Mouse (Mus musculus) heart, postnatal 25 days (tissue): ENCODE results near the gene Cfl1. TPM values are rescaled to one million over a fixed set of nuclear protein-coding genes. Genes with fewer than 3 reads are reported as not detected.
A peak's percentile ranks its signal among the peaks of the same experiment; 100 is the strongest.
"Not testable (repeated sequence)": the region's sequence is repeated elsewhere in the genome, so short reads cannot be mapped to it uniquely, and the experiment has no call there.

Source experiments
- DNase-seq: peaks from one replicate; pipeline ENCODE4 v3.0.0; 2022; ENCODE audit warnings: low spot score
- intact Hi-C: fragments of 180-260 bp; cut with DNase I; formaldehyde crosslinking; loops from one replicate; pipeline ENCODE4 v1.15.1; 2025
- total RNA-seq, 2 experiments: library from RNA; stranded (reverse); gene quantifications; 2 replicates each; pipeline ENCODE4 v1.2.3; 2021

Gene Cfl1
- total RNA-seq, 2 experiments from 2014 or later: 209 to 212 TPM

DNA sequence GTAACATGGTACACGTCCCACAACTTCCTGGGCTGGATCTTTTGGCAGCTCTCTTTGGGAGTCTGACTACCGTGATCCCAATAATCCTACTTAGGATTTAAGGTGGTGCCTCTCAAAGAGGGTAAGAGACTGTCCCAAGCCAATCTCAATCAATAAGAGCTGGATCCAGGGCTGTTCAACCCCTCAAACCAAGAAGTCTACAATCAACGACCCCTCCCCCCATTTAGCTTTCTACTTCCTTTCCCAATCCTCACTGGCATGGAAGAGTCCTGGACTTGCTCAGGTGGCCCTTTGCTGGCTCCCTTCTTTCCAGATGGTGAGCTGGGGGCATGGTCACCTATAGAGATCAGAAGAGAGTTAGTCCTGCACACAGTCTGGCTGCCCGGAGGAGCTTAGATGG is 3.5 kb upstream of the Cfl1 start:
- no peak for DNase-seq
- intact Hi-C loops: loop anchor here (1.0 to 5.0 kb wide), 3 partner anchors 22 to 119 kb away; partner anchors contain the start of genes Banf1 and Eif1ad

DNA sequence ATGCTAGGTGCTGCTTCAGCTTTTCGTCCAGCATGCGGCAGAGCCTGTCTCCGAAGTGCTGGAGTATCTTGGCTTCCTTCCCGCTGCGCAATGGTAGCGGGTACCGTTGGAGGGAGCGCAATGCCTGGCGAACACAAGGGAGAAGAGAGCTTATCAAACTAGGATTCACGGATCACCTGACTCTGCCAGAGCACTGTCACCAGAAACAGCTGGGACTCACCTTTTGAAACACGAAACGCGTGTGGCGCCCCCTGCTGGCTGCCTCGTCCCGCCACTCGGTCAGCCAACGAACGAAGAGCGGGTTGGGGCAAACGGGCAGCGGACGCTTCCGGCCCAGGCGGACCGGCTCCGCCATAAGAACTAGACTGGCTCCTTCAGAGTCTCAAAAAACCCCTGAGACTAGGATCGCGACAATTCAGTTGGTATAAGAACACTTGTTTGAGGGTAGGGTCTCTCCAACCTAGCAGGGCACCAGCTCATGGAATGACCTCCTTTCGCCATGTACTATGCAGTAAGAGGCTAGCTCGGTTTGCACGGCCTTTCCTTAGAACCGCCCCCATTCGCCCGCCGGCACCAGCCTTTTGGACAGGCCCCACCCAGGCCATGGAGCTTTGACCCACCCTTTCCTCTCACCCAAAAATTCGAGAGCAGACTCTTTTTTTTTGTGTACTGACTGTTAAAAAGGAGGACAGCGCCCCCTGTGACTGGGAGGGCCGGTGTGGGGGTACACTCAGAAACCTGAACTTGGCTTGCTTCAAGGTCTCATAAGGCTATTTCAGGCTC is 2.3 kb upstream of the Cfl1 start, which contains the start of gene Mus81:
Gene Mus81, minus strand, starts transcription at position 635 of the 783 bp plus-strand sequence.
- peak; percentile 94 for DNase-seq
- intact Hi-C loops: loop anchor here (1.0 to 5.0 kb wide), 3 partner anchors 23 to 121 kb away; partner anchors contain the start of genes Banf1 and Eif1ad

DNA sequence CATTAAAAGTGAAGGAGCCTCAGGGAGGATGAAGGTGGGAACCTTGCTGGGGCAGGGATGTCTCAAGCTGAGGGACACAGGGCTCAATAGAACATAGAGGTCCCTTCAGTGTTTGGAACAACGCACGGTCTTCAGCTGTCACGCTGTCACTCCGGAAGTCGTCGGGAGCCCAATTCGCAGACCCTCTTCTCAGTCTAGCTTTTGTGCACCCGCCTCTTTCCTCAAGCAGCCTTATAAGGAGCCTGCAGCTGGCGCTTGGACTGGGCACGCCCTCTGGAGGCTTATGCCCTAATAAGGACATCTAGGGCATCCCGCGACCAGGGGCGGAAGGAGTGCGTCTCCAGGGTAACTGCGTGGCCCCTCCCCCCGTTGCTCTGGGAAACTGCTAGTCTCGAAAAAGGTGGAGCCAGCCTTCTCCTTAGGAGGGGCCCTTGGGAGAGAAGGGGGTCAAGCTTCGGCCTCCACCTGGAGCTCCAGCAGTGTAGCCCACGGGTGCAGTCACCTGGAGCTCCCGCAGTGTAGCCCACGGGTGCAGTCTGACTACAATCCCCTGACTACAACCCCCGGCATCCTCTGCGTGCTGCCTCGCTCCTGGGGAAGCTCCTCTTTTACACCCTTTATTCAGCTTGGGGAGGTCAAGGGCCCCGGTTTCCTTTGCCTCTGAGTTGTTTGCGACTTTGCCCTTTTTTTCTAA is 1.2 kb upstream of the Cfl1 start:
- intact Hi-C loops: loop anchor here (5.0 kb wide), 1 partner anchor 122 kb away; the partner anchor contains the start of genes Banf1 and Eif1ad
- peak; percentile 97 for DNase-seq

DNA sequence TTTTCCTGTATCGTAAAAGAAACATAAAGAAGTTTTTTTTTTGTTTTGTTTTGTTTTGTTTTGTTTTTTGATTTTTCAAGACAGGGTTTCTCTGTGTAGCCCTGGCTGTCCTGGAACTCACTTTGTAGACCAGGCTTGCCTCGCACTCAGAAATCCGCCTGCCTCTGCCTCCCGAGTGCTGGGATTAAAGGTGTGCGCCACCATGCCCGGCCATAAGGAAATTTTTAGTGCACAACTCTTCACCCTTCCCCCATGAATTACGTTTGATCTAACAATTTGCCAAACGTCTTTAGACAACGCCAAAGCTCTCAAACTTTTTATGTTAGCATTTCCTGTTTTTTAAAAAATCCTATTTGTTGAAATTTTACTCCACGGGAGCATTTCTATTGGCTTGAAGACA is 534 bp upstream of the Cfl1 start:
- not testable (repeated sequence) for DNase-seq
- intact Hi-C loops: loop anchor here (5.0 kb wide), 1 partner anchor 122 kb away; the partner anchor contains the start of genes Banf1 and Eif1ad

DNA sequence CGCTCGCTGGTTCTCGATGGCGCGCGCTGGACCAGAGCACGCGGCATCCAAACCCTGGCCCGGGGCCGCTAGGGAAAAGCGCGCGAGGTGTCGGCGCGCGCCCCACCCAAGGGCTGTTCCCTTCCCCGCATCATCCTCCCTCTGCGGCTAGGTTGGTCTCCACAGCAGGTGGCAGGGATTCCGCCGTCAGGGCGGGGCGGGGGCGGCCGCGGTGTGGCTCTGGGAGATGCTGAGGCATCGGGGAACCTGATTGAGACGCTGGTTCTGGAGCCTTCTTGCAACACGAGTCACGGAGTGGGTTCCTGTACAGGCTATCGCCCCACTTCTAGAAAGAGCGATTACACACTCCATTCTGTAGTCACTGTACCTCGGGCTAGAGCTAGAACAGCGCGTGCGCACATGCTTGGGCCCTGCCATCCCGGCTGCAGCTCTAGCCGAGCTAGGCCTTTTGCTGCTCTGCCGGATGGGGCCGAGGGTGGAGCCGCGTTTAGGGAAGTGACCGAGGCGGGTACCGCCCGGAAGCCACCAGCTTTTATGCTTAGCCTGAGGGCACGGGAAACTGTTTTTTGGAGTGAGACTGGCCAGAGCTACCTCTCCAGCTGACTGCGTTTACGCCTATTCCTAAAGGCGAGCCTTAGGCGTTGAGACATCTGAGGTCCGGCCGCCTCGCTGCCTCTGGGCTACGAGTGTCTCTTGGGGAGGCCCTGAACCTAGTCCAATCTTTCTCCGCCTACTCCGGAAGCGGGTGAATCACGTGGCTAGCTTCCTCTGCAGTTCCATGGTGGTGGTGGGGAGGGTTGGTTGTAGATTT is 848 bp downstream of the Cfl1 start:
- intact Hi-C loops: loop anchor here (1.0 kb wide), 1 partner anchor 19 kb away; the partner anchor contains the start of gene Snx32
- DNase-seq: peak; percentile 82

DNA sequence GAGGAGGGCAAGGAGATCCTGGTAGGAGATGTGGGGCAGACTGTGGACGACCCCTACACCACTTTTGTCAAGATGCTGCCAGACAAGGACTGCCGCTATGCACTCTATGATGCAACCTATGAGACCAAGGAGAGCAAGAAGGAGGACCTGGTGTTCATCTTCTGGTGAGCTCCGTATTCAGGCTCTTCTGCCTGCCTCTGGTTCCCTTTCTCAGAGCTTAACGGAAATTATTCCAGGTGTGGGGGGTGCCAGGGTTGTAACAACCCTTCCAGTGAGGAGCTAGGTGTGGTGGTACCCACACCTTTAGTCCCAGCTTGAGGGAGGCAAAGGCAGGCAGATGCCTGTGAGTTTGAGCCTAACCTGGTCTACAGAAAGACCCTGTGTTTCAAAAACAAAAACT is 2.4 kb downstream of the Cfl1 start:
- intact Hi-C loops: no loop called here
- DNase-seq: no peak

DNA sequence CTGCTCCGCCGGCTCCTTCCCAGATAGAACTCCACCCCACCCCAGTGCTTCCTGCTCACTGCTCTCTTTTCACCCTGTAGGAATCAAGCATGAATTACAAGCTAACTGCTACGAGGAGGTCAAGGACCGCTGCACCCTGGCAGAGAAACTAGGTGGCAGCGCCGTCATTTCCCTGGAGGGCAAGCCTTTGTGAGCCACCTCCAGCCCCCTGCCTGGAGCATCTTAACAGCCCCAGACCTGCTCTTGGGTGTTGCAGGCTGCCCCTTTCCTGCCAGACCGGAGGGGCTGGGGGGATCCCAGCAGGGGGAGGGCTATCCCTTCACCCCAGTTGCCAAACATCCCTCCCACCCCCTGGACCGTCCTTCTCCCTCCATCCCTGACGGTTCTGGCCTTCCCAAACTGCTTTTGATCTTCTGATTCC is 3.1 kb downstream of the Cfl1 start:
- intact Hi-C loops, DNase-seq: not testable (repeated sequence)

DNA sequence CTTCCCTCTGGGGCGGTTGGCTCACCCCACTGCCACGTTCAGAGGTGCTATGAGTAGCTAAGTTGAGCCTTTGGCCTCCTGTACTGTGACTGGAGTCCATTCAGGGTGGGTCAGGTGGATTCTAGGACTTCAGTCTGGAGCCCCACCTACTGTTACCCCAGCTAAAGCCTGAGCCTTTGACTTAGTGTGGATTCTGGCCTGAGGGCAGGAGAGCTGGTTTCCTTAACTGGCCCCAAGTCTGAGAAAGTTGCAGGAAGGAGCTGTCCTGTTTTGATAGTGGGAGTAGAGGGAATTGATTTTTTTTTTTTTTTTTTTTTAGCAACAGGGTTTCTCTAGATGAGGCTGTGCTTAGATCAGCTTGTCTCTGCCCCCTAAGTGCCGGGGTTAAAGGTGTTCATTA is 4.1 kb downstream of the Cfl1 start:
- intact Hi-C loops: no loop called here
- no peak for DNase-seq

DNA sequence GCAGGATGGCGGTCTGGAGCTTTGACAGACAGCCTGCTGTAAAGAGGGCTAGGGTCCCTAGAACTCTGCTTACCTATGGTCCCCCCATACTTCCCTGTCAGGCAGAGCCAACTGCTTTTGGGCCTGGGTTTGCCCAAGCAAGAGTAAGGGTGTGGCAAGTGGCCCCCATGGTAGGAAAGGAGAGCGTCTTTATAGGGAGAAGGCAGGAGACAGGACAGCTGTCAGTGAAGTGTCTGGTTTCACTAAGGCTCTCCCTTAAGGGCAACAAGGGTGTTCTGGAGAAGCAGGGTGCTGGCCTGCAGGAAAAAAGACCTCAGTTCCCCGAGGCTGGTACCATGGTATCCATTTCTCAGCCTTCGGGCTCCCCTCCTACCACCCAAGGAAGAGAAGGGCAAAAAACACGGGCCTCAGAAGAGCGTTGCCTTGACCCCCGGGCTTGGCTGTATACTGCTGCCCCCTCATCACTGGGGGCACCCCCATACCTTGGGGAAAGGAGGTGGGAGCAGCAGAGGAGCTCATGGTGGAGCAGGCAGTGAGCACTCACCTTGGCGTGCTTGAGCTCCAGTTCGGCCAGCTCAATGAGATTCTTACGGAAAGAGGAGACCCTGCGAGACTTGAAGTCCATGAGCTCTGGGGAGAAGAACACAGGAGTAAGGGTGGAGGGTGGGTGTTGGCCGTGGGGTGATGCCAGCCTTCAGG is 5.2 kb downstream of the Cfl1 start:
- intact Hi-C loops: no loop called here
- no peak for DNase-seq

DNA sequence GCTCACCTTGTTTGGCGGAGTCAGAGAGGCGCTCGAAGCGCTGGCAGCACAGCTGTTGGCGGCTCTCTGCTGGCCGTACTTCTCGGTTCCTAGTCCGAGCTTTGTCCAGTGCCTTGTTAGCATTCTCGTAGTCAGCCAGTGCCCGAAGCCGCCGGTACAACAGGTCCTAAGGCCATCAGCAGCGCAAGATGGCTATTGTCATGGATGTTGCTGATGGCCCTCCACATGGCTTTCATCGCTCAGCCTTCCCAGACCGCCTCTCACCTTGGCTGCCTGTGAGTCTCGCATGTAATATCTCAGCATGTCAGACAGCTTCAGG is 5.8 kb downstream of the Cfl1 start:
- intact Hi-C loops: no loop called here
- no peak for DNase-seq

DNA sequence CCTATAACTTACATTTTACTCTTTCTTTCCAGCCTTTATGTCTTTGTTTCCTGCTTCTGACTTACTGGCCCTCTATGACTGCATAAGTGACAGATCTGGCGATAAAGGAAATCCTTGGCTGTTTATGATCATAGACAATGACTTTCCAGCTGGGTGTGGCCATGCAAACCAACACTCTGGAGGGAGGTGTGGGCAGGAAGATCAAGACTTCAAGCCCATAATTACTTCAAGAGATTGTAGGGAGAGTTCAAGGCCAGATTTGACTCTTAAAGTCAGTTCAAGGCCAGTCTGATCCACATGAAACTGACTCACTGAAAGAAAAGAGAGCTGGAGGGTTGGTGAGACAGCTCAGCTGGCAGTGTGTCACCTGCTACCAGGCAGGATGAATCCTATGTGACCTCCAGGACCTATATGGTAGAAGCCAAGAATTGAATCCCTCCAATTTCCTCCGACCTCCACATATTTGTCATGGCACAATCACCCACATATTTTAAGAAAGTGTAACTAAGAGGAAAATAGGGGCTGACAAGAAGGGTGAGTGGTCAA is 10.1 kb downstream of the Cfl1 start:
- DNase-seq: no peak
- intact Hi-C loops: no loop called here

DNA sequence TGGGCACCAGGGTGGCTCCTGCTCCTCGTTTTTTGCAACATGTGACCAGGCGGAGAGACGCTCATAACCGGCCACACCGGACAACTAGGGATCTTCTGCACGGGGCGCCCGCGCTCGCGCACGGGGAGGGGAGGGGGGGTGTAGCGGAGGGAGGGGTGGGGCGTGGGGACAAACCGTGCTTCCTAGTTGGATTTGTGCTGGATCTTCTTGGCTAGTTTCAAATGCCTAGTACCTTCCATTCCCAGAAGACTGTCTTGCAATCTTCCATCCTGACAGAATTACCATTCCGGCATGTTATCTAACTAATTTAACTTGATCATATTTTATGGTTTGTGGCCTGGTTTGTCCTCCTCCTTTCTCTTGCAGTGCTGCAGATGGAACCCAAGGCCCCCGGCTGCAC is 13.4 kb downstream of the Cfl1 start, which contains the start of gene 1700020D05Rik:
Gene 1700020D05Rik, minus strand, starts transcription at position 101 of the 400 bp plus-strand sequence.
- no peak for DNase-seq

DNA sequence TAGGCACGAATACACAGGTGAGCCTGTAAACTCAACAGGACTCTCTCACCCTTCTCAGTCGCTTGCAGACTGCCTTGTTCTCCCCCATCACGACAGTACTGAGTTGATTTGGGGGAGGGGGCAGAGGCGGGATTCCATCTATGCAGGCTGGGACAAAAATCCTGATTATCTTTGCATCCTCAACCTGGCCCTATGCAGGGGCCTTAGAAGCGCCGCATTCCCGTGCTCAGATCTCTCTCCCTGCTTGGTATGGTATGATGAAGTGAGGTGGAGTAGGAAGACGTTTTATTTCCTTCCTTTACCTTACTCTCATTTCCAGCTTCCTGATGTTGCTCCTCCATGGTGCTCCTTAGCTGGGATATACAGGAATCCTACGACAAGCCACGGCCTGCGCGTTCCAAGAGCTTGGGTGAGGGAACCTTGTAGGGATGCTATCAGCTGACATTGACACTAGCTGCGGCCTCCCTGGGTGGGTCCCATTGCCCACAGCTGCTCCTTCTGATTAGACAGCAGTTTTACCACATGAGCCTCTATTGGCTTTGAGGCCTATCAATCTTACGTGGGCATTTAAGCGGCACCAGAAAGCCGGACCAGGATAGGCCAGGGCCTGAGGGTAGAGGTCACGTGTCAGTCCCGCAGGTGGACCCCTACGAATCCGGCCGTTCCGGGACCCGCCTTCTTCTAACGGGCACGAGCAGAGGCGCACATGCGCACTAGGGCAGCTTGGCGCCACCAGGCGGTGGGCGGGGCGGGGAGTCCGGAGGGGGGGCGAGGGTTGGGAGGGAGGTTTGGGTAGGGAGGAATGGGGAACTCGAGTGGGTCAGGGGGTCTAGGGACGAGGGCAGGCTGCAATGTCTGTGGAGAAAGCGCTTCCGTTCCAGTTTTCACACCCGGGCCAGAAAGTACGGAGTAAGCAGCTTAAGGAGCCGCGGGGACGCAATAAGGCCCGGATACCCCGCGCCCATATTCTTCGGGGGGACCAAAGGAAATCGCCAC is 20.1 kb downstream of the Cfl1 start, which contains the start of gene Snx32:
Gene Snx32, minus strand, starts transcription at position 508 of the 996 bp plus-strand sequence.
- intact Hi-C loops: loop anchor here (1.0 kb wide), 1 partner anchor 19 kb away; no protein-coding TSS in a partner anchor
- peak; percentile 97 for DNase-seq

More for the DNA sequence above, 13.4 kb downstream of the Cfl1 start, which contains the start of gene 1700020D05Rik:
- intact Hi-C loops: no loop called here

DNA sequence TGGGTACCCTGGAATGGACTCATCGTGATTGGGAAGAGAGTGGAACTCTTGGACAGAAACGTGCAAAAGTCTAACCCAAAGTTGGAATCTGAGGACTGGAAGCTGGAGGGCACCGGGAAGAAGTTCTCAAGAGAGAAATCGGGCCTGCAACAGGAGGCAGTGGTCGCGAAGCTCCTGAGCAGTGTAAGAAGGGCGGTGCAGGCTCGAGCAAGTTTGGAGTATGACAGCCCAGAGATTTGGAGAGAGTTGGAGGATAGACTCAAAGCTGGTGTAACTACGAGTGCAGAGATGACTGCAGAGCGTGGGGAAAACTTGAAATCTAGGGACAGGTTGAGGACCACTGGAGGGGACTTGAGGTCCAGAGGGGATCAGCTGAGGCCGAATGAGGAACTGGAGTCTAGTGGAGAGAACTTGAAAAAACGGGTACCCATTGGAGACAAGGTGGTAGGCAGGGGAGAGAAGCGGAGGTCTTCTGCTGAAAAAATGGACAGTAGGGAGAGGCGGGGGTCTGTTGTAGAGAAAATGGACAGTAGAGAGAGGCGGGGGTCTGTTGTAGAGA is 20.9 kb downstream of the Cfl1 start:
- DNase-seq: no peak
- intact Hi-C loops: no loop called here

DNA sequence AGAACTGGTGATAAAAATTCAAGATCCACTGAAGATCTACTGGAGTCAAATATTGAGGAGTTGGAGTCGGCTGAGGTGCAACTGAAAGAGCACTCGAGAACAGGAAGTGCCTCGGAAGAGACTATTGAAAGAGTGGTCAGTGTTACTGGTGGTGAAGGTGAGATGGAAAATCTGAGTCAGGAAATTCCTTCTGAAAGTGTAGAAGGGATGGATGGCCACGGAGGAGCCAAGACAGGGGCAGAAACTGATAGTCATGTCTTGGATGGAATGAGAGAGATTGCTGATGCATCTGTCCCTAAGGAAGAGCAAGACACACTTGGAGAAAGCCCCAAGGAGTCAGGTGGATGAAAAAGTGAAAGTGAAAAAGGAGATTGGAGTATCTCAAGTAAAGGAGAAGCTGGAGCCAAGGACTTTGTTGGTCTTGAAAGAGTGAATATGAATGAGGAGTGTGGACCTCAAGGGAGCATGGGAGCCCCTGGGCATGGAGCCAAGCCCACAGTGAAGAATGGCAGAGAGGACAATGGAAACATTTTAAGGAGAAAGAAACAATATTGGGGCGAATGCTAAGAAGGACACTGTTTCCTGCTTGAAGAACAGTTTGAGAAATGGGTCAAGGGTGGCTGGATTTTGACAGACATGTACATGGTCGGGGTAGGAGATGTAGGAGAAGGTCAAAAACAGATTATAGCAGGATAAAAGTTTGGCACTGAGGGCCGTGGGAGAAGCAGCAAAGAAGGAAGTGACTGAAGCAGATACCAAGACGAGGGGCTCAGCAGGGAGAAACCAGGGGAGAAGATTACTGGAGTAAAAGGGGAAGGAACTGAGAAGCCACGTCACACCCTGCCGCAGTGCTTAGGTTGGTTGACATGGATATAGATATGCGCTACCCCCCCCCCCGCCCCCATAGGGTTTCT is 22.1 kb downstream of the Cfl1 start:
- intact Hi-C loops: no loop called here
- no peak for DNase-seq

DNA sequence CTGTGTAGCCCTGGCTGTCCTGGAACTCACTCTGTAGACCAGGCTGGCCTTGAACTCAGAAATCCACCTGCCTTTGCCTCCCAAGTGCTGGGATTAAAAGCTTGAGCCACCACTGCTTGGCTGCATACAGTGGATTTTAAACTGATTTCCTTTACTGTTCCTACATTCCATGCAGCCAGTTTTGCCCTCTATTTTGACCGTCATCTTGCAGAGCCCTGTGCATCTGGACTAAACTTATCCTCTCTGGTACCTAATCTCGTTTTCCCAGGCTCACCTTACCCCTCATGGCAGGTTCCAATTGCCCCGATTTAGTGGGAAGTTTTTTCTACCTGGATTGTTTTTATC is 22.7 kb downstream of the Cfl1 start:
- intact Hi-C loops: no loop called here
- no peak for DNase-seq
